8 mouse cellular contexts compared by ENCODE assay signal in the genomic region with DNA sequence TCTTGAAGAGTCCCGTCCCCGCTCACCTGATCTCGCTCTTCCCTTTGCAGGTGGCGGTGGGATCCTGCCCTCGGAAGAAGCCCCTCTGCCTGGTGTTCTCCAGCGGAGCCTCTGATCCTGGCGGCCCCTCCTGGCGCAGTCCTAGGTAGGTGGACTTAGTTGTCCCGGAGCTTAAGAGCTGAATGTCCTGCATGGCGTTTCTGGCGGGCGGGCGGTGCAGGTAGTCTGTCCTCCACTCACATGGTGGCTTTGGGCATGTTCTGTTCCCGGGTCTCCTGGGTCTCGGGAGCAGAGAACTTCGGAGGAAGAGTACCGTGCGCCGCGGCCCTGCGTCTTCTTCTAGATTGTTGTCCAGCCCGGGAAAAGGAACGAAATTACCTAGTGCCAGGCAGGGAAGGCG. TPM values are rescaled to one million over a fixed set of nuclear protein-coding genes. Genes with fewer than 3 reads are reported as not detected.
DNase-seq lines count a peak whose midpoint lies in the region; ATAC-seq lines count a peak whose summit lies in the region.

No protein-coding gene starts in this region.

- WGBS in forebrain, embryonic 12.5 days, result under 1% methylated on average over 24 of the region's 24 CpGs
- WGBS in limb, embryonic 11.5 days, result under 1% methylated on average over 24 of the region's 24 CpGs
- WGBS in midbrain, embryonic 16.5 days, result under 1% methylated on average over 24 of the region's 24 CpGs

- no peak for ATAC-seq in forebrain, embryonic 12.5 days (ENCODE audit: low FRiP score)
- ATAC-seq in limb, embryonic 11.5 days (ENCODE audit: insufficient number of reproducible peaks, low FRiP score, low TSS enrichment, low read depth), result no peak
- ATAC-seq in midbrain, embryonic 16.5 days, result no peak

- peak overlapping the region; percentile 88 for H3K4me2 ChIP-seq in forebrain, embryonic 12.5 days
- H3K4me2 ChIP-seq in limb, embryonic 11.5 days (ENCODE audit: low read depth, severe bottlenecking), result peak overlapping the region; percentile 89
- peak overlapping the region; percentile 91 for H3K4me2 ChIP-seq in midbrain, embryonic 16.5 days (ENCODE audit: low read length)

- H3K36me3 ChIP-seq in forebrain, embryonic 12.5 days (replicated peaks), result peaks cover 19% of the 10 kb centered on the region
- peaks cover 15% of the 10 kb centered on the region for H3K36me3 ChIP-seq in limb, embryonic 11.5 days (ENCODE audit: control insufficient read depth, insufficient read depth, low read length)
- H3K36me3 ChIP-seq in midbrain, embryonic 16.5 days (ENCODE audit: control insufficient read depth, insufficient read depth, low read length), result peaks cover 4% of the 10 kb centered on the region

- H3K4me1 ChIP-seq in forebrain, embryonic 12.5 days, result peaks cover 18% of the 10 kb centered on the region
- H3K4me1 ChIP-seq in limb, embryonic 11.5 days (ENCODE audit: control insufficient read depth, insufficient read depth, low read length), result peaks cover 11% of the 10 kb centered on the region
- peaks cover 17% of the 10 kb centered on the region for H3K4me1 ChIP-seq in midbrain, embryonic 16.5 days (ENCODE audit: control insufficient read depth, insufficient read depth, low read length)

- peak overlapping the region; percentile 67 for H3K4me3 ChIP-seq in forebrain, embryonic 12.5 days (replicated peaks)
- H3K4me3 ChIP-seq in limb, embryonic 11.5 days (ENCODE audit: low read depth, low read length), result peak overlapping the region; percentile 64
- peak overlapping the region; percentile 82 for H3K4me3 ChIP-seq in midbrain, embryonic 16.5 days (ENCODE audit: low read depth, low read length)

- H3K9me3 ChIP-seq in forebrain, embryonic 12.5 days, result no peaks in the 10 kb centered on the region
- no peaks in the 10 kb centered on the region for H3K9me3 ChIP-seq in limb, embryonic 11.5 days (ENCODE audit: control insufficient read depth, low read length)
- H3K9me3 ChIP-seq in midbrain, embryonic 16.5 days (replicated peaks; ENCODE audit: control insufficient read depth, low read length, poor library complexity, severe bottlenecking), result no peaks in the 10 kb centered on the region

- peak; percentile 24 for DNase-seq in layer of hippocampus, adult 11-12 months (ENCODE audit: low spot score)
- no peak for DNase-seq in layer of hippocampus, adult 9-10 months (ENCODE audit: low spot score)
- DNase-seq in adrenal gland, postnatal 14 days, result peak; percentile 51
- DNase-seq in limb, embryonic 11.5 days (ENCODE audit: low spot score), result no peak
- DNase-seq in right cerebral cortex, adult 18-20 months, result no peak
- no peak for DNase-seq in thymus, postnatal 25 days

- H3K27ac ChIP-seq in forebrain, embryonic 12.5 days, result peak overlapping the region; percentile 93
- H3K27ac ChIP-seq in limb, embryonic 11.5 days (replicated peaks; ENCODE audit: low read depth, low read length), result no peak overlapping the region
- peak overlapping the region; percentile 95 for H3K27ac ChIP-seq in midbrain, embryonic 16.5 days (ENCODE audit: low read length)

- peak overlapping the region; percentile 74 for H3K9ac ChIP-seq in forebrain, embryonic 12.5 days
- peak overlapping the region; percentile 78 for H3K9ac ChIP-seq in limb, embryonic 11.5 days (ENCODE audit: low read length)
- peak overlapping the region; percentile 90 for H3K9ac ChIP-seq in midbrain, embryonic 16.5 days (ENCODE audit: low read depth, low read length)

- no peaks in the 10 kb centered on the region for H3K27me3 ChIP-seq in forebrain, embryonic 12.5 days
- H3K27me3 ChIP-seq in limb, embryonic 11.5 days (ENCODE audit: control insufficient read depth, insufficient read depth, low read length), result no peaks in the 10 kb centered on the region
- H3K27me3 ChIP-seq in midbrain, embryonic 16.5 days (ENCODE audit: control insufficient read depth, insufficient read depth, low read depth, low read length), result no peaks in the 10 kb centered on the region

RNA-seq across cellular contexts. Expression of a gene that starts 0.3 kb away (rescaled TPM):
- 4.4 and 5.8 TPM in 2 replicates for total RNA-seq in adrenal gland, postnatal 14 days (2021)
- polyA plus RNA-seq in forebrain, embryonic 12.5 days (2016; fragmentation: Nextera tagmentation; extraction: Ambion mirVana), result 1.9 and 3.3 TPM in 2 replicates
- 2.5 and 2.6 TPM in 2 replicates for polyA plus RNA-seq in limb, embryonic 11.5 days (2014; fragmentation: Nextera tagmentation; extraction: Ambion mirVana)
- 3.3 and 3.5 TPM in 2 replicates for polyA plus RNA-seq in midbrain, embryonic 16.5 days (2015; fragmentation: Nextera tagmentation; extraction: Ambion mirVana)

RNA-seq across cellular contexts. Expression of a gene that starts 0.5 kb away (rescaled TPM):
- 5.7 and 6.4 TPM in 2 replicates for total RNA-seq in adrenal gland, postnatal 14 days (2021)
- 11.9 and 14.7 TPM in 2 replicates for polyA plus RNA-seq in forebrain, embryonic 12.5 days (2016; fragmentation: Nextera tagmentation; extraction: Ambion mirVana)
- 17.9 and 18.6 TPM in 2 replicates for polyA plus RNA-seq in limb, embryonic 11.5 days (2014; fragmentation: Nextera tagmentation; extraction: Ambion mirVana)
- 16.5 and 17.6 TPM in 2 replicates for polyA plus RNA-seq in midbrain, embryonic 16.5 days (2015; fragmentation: Nextera tagmentation; extraction: Ambion mirVana)

Comparison
In these comparisons a context has a peak if more than half of its experiments do, and no peak if none do; other contexts are left out.
1. DNase-seq: peak in layer of hippocampus, adult 11-12 months (single experiment) and adrenal gland, postnatal 14 days (single experiment); none in layer of hippocampus, adult 9-10 months (single experiment), limb, embryonic 11.5 days (single experiment), right cerebral cortex, adult 18-20 months (single experiment) and thymus, postnatal 25 days (single experiment).
2. Peak in every context shown above with its lines, with median percentiles within 50 percentile points of each other: H3K4me2 ChIP-seq, H3K4me3 ChIP-seq and H3K9ac ChIP-seq.